Mouse (Mus musculus): ENCODE measurements around the gene Cacng7. TPM values are rescaled to one million over a fixed set of nuclear protein-coding genes. Genes with fewer than 3 reads are reported as not detected.

Gene Cacng7
- total RNA-seq (2021) = 1 to 10 TPM; 4.3 to 5.4 TPM
- polyA plus RNA-seq (2012; rRNA removed) = 6.7 and 7.7 TPM in 2 replicates
- long read RNA-seq = 0 reads

GRCm38 (mm10) chr7:3332619-3333521 lies at the start of gene Cacng7:
TSS of gene Cacng7 (plus strand) at chr7:3332955.
- Histone ChIP-seq H3K27me3 (ENCODE audit: control insufficient read depth, insufficient read depth, low read length) (peaks cover 6% of the 10 kb centered on the region; the same call in 1 of the 2 replicates), H3K9ac (ENCODE audit: low read depth, low read length) (peak within 1 kb of the TSS; percentile 64), H3K79me2 (replicated peaks; ENCODE audit: control insufficient read depth, insufficient read depth, low read length) (no peaks in the 10 kb centered on the region), H3K36me3 (ENCODE audit: control insufficient read depth, insufficient read depth, low read length) (no peaks in the 10 kb centered on the region), H3K4me3 (peak within 1 kb of the TSS; percentile 34), H3K4me1 (ENCODE audit: control insufficient read depth, insufficient read depth, low read length) (no peaks in the 10 kb centered on the region), H3K27ac (no peak within 1 kb of the TSS)
- intact Hi-C loops (cut with DNase I) = no loop called here
- no peak for TF ChIP-seq CTCF (IDR thresholded peaks at IDR 0.05)
- TF ChIP-seq POLR2A (IDR thresholded peaks at IDR 0.05; ENCODE audit: insufficient read depth, low read depth, low read length) = no peak
- no peak for TF ChIP-seq EP300 (IDR thresholded peaks at IDR 0.05; ENCODE audit: insufficient read depth, low read depth, low read length)
- peak; percentile 24 to 40 for DNase-seq
- 3% methylated on average over 64 of the region's 65 CpGs for WGBS

GRCm38 (mm10) chr7:3283081-3283875 lies 49.5 kb upstream of the Cacng7 start:
- Histone ChIP-seq H3K4me1 (ENCODE audit: control insufficient read depth, insufficient read depth, low read length) (peaks cover 7% of the 10 kb centered on the region), H3K4me3 (no peak overlapping the region), H3K27ac (no peak overlapping the region), H3K79me2 (replicated peaks; ENCODE audit: control insufficient read depth, insufficient read depth, low read length) (no peaks in the 10 kb centered on the region), H3K27me3 (ENCODE audit: control insufficient read depth, insufficient read depth, low read length) (no peaks in the 10 kb centered on the region), H3K36me3 (ENCODE audit: control insufficient read depth, insufficient read depth, low read length) (peaks cover 3% of the 10 kb centered on the region), H3K9ac (ENCODE audit: low read depth, low read length) (no peak overlapping the region)
- 90% methylated on average over 11 of the region's 11 CpGs for whole genome bisulfite sequencing
- no peak for DNase-seq
- no peak for TF ChIP-seq EP300 (IDR thresholded peaks at IDR 0.05; ENCODE audit: insufficient read depth, low read depth, low read length)
- no peak for TF ChIP-seq POLR2A (IDR thresholded peaks at IDR 0.05; ENCODE audit: insufficient read depth, low read depth, low read length)
- TF ChIP-seq CTCF (IDR thresholded peaks at IDR 0.05) = no peak
- intact Hi-C loops (cut with DNase I) = no loop called here

GRCm38 (mm10) chr7:3284604-3285003 lies 48.2 kb upstream of the Cacng7 start:
- Histone ChIP-seq H3K4me1 (ENCODE audit: control insufficient read depth, insufficient read depth, low read length) (peaks cover 7% of the 10 kb centered on the region), H3K27me3 (ENCODE audit: control insufficient read depth, insufficient read depth, low read length) (no peaks in the 10 kb centered on the region), H3K9ac (ENCODE audit: low read depth, low read length) (no peak overlapping the region), H3K4me3 (no peak overlapping the region), H3K36me3 (ENCODE audit: control insufficient read depth, insufficient read depth, low read length) (peaks cover 3% of the 10 kb centered on the region), H3K79me2 (replicated peaks; ENCODE audit: control insufficient read depth, insufficient read depth, low read length) (no peaks in the 10 kb centered on the region), H3K27ac (no peak overlapping the region)
- no peak for DNase-seq
- 90% methylated on average over 10 of the region's 10 CpGs for WGBS
- intact Hi-C loops (cut with DNase I) = no loop called here
- TF ChIP-seq POLR2A (IDR thresholded peaks at IDR 0.05; ENCODE audit: insufficient read depth, low read depth, low read length) = no peak
- no peak for TF ChIP-seq CTCF (IDR thresholded peaks at IDR 0.05)
- TF ChIP-seq EP300 (IDR thresholded peaks at IDR 0.05; ENCODE audit: insufficient read depth, low read depth, low read length) = no peak

GRCm38 (mm10) chr7:3286036-3286435 lies 46.7 kb upstream of the Cacng7 start:
- Histone ChIP-seq H3K9ac (ENCODE audit: low read depth, low read length) (no peak overlapping the region), H3K27ac (no peak overlapping the region), H3K36me3 (ENCODE audit: control insufficient read depth, insufficient read depth, low read length) (peaks cover 3% of the 10 kb centered on the region), H3K79me2 (replicated peaks; ENCODE audit: control insufficient read depth, insufficient read depth, low read length) (no peaks in the 10 kb centered on the region), H3K4me1 (ENCODE audit: control insufficient read depth, insufficient read depth, low read length) (peaks cover 6% of the 10 kb centered on the region), H3K27me3 (ENCODE audit: control insufficient read depth, insufficient read depth, low read length) (no peaks in the 10 kb centered on the region), H3K4me3 (no peak overlapping the region)
- no peak for TF ChIP-seq POLR2A (IDR thresholded peaks at IDR 0.05; ENCODE audit: insufficient read depth, low read depth, low read length)
- 83% methylated on average over 5 of the region's 5 CpGs for WGBS
- no peak for DNase-seq
- intact Hi-C loops (cut with DNase I) = no loop called here

- H3K9ac ChIP-seq (ENCODE audit: low read depth, low read length) = no peak overlapping the region
- no peak overlapping the region for H3K27ac ChIP-seq
- H3K79me2 ChIP-seq (replicated peaks; ENCODE audit: control insufficient read depth, insufficient read depth, low read length) = no peaks in the 10 kb centered on the region
- H3K4me1 ChIP-seq (ENCODE audit: control insufficient read depth, insufficient read depth, low read length) = peaks cover 5% of the 10 kb centered on the region
- H3K36me3 ChIP-seq (ENCODE audit: control insufficient read depth, insufficient read depth, low read length) = no peaks in the 10 kb centered on the region
- 82% methylated on average over 7 of the region's 7 CpGs for WGBS
- no peaks in the 10 kb centered on the region for H3K27me3 ChIP-seq (ENCODE audit: control insufficient read depth, insufficient read depth, low read length)
- no peak for TF ChIP-seq CTCF (IDR thresholded peaks at IDR 0.05)
- TF ChIP-seq POLR2A (IDR thresholded peaks at IDR 0.05; ENCODE audit: insufficient read depth, low read depth, low read length) = no peak
- TF ChIP-seq EP300 (IDR thresholded peaks at IDR 0.05; ENCODE audit: insufficient read depth, low read depth, low read length) = no peak
- intact Hi-C loops (cut with DNase I) = no loop called here
- H3K4me3 ChIP-seq = no peak overlapping the region
- no peak for DNase-seq
Measured at GRCm38 (mm10) chr7:3287186-3287585, 45.6 kb upstream of the Cacng7 start.

All from heart, adult 2 months (tissue).